Mouse (Mus musculus) adrenal gland, adult 8-10 months (tissue): ENCODE results near the gene Prss42. TPM values are rescaled to one million over a fixed set of nuclear protein-coding genes. Genes with fewer than 3 reads are reported as not detected.

Experiments used
- DNase-seq: peaks from one replicate; pipeline ENCODE4 v3.0.0; 2022
- total RNA-seq, 4 experiments: library from RNA; stranded (reverse); gene quantifications; 2 replicates each; pipeline ENCODE4 v1.2.4; 2022

The Prss42 gene
- total RNA-seq, result not detected

- no peak for DNase-seq
Measured at GRCm38 (mm10) chr9:110797866-110798265, at the start of gene Prss42. TSS of gene Prss42 (plus strand) at chr9:110798166.

- no peak for DNase-seq
Measured at GRCm38 (mm10) chr9:110748451-110748850, 49.5 kb upstream of the Prss42 start.

GRCm38 (mm10) chr9:110750404-110751187 lies 47.4 kb upstream of the Prss42 start:
- DNase-seq, result no peak

- DNase-seq, result no peak
Measured at GRCm38 (mm10) chr9:110751412-110751811, 46.6 kb upstream of the Prss42 start.

- no peak for DNase-seq
Measured at GRCm38 (mm10) chr9:110752917-110753435, 45.0 kb upstream of the Prss42 start.

GRCm38 (mm10) chr9:110753773-110754172 lies 44.2 kb upstream of the Prss42 start:
- no peak for DNase-seq

- no peak for DNase-seq
Measured at GRCm38 (mm10) chr9:110757816-110758215, 40.1 kb upstream of the Prss42 start.

GRCm38 (mm10) chr9:110758605-110759004 lies 39.4 kb upstream of the Prss42 start:
- peak; percentile 31 for DNase-seq

GRCm38 (mm10) chr9:110759265-110759664 lies 38.7 kb upstream of the Prss42 start:
- DNase-seq, result no peak

GRCm38 (mm10) chr9:110760886-110761285 lies 37.1 kb upstream of the Prss42 start:
- no peak for DNase-seq

- DNase-seq, result no peak
Measured at GRCm38 (mm10) chr9:110762763-110763162, 35.2 kb upstream of the Prss42 start.

GRCm38 (mm10) chr9:110763405-110763804 lies 34.6 kb upstream of the Prss42 start:
- no peak for DNase-seq

GRCm38 (mm10) chr9:110772336-110772735 lies 25.6 kb upstream of the Prss42 start:
- no peak for DNase-seq

- DNase-seq, result no peak
Measured at GRCm38 (mm10) chr9:110774403-110775268, 23.3 kb upstream of the Prss42 start.

- no peak for DNase-seq
Measured at GRCm38 (mm10) chr9:110775269-110776022, 22.5 kb upstream of the Prss42 start.

- DNase-seq, result no peak
Measured at GRCm38 (mm10) chr9:110778100-110778499, 19.9 kb upstream of the Prss42 start.

GRCm38 (mm10) chr9:110778559-110778958 lies 19.4 kb upstream of the Prss42 start:
- DNase-seq, result no peak

GRCm38 (mm10) chr9:110779242-110779913 lies 18.6 kb upstream of the Prss42 start:
- no peak for DNase-seq

GRCm38 (mm10) chr9:110781256-110781721 lies 16.7 kb upstream of the Prss42 start:
- peak; percentile 86 for DNase-seq

- DNase-seq, result peak; percentile 88
Measured at GRCm38 (mm10) chr9:110781731-110782130, 16.2 kb upstream of the Prss42 start.

- DNase-seq, result no peak
Measured at GRCm38 (mm10) chr9:110783611-110784010, 14.4 kb upstream of the Prss42 start.

- no peak for DNase-seq
Measured at GRCm38 (mm10) chr9:110788169-110788568, 9.8 kb upstream of the Prss42 start.
